Mouse (Mus musculus) Patski (cell line): ENCODE results near the gene Pip4k2b. TPM values are rescaled to one million over a fixed set of nuclear protein-coding genes. Genes with fewer than 3 reads are reported as not detected.

Source experiments
- ATAC-seq: fragments of 100-300 bp; one replicate; pipeline ENCODE4 v1.8.0; 2021
- CTCF ChIA-PET: fragments of 350-600 bp; sonication (Branson Sonifier 250); formaldehyde crosslinking; loops from one replicate; lab custom pipeline; 2022; ENCODE audit warnings: inconsistent platforms; lab: Charles Lee
- POLR2A ChIA-PET: fragments of 350-600 bp; sonication (Branson Sonifier 250); formaldehyde crosslinking; loops from one replicate; lab custom pipeline; 2022; ENCODE audit warnings: antibody characterized with exemption, inconsistent platforms; lab: Charles Lee
- DNase-seq: peaks from one replicate; pipeline ENCODE4 v3.0.0-alpha.2; 2011; ENCODE audit warnings: low read depth, low spot score
- H3K27me3 ChIP-seq: fragments of 371-371 bp; one replicate; pipeline ENCODE4 v1.5.1; 2021
- CTCF ChIP-seq: fragments of 100-300 bp; IDR thresholded peaks from one replicate; pipeline ENCODE4 v1.5.1; 2021
- in situ Hi-C: fragments of 300-500 bp; cut with MboI; formaldehyde crosslinking; loops from 3 replicates; pipeline ENCODE4 v1.11.1; 2018; ENCODE audit warnings: low pct_unique_long_range_greater_than_20kb, mixed read lengths
- polyA plus RNA-seq: library from polyadenylated mRNA; unstranded; gene quantifications from one replicate; pipeline ENCODE4 v1.2.3, GENCODE M21; 2021

Gene Pip4k2b
- polyA plus RNA-seq, 1 experiment from 2014 or later = 30.9 TPM

DNA sequence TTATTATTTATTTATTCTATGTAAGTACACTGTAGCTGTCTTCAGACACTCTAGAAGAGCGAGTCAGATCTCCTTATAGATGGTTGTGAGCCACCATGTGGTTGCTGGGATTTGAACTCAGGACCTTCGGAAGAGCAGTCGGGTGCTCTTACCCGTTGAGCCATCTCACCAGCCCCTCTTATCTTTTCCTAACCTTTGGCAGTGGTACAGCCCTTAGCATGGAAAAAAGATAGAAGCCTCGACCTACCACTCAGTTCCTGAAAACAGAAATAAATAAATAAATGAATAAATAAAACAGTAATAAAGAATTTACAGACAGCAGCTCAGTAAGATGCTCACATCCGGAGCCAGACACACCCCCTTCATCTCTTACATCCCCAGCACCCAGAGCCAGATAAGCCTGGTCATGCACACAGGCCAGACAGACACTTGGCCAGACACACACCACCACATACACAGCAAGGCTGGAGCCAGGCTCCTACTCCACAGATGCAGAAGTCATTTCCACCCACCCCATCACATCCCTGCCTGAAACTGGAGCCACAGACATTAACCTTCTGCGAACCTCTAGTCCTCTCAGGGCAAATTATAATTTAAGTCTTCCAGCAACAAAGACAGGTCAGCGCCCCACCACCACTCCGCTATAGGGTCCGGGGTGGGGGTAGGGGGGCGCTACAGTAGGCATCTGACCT is 47.2 kb downstream of the Pip4k2b start:
- POLR2A ChIA-PET = interaction anchor here (0.7 to 1.6 kb wide), 3 partner anchors 11 to 61 kb away, joined by 4 read pairs; no protein-coding TSS in a partner anchor
- ATAC-seq (no peak), DNase-seq (no peak)
- no peak for TF ChIP-seq CTCF
- no peaks in the 10 kb centered on the region for H3K27me3 ChIP-seq
- CTCF ChIA-PET = interaction anchor here (1.2 kb wide), 1 partner anchor 55 kb away, joined by 4 read pairs; no protein-coding TSS in a partner anchor
- in situ Hi-C loops = loop anchor here (5.0 kb wide), 1 partner anchor 50 kb away; no protein-coding TSS in a partner anchor

DNA sequence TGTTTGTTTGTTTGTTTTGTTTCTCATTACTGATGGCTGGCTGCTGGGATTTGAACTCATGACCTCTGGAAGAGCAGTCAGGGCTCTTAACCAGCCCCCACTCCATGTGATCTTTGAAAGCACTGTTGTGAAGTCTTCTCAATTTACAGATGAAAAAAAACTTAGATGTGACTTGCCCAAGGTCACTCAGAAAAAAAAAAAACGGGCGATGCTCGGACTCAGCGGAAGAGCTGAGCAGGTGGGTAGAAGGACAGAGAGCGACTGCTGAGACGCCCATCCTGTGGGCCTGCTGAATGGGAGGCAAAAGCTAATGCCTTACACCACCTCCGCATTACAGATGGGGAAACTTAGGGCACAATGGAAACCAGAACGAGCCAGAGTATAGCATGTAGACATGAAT is 47.8 kb downstream of the Pip4k2b start:
- no peak for TF ChIP-seq CTCF
- DNase-seq = no peak
- ChIA-PET CTCF (no interaction called here), POLR2A (interaction anchor here (0.7 to 1.1 kb wide), 2 partner anchors 10 to 60 kb away, joined by 4 read pairs; no protein-coding TSS in a partner anchor)
- no peak for ATAC-seq
- H3K27me3 ChIP-seq = no peaks in the 10 kb centered on the region
- in situ Hi-C loops = loop anchor here (5.0 kb wide), 1 partner anchor 49 kb away; no protein-coding TSS in a partner anchor

DNA sequence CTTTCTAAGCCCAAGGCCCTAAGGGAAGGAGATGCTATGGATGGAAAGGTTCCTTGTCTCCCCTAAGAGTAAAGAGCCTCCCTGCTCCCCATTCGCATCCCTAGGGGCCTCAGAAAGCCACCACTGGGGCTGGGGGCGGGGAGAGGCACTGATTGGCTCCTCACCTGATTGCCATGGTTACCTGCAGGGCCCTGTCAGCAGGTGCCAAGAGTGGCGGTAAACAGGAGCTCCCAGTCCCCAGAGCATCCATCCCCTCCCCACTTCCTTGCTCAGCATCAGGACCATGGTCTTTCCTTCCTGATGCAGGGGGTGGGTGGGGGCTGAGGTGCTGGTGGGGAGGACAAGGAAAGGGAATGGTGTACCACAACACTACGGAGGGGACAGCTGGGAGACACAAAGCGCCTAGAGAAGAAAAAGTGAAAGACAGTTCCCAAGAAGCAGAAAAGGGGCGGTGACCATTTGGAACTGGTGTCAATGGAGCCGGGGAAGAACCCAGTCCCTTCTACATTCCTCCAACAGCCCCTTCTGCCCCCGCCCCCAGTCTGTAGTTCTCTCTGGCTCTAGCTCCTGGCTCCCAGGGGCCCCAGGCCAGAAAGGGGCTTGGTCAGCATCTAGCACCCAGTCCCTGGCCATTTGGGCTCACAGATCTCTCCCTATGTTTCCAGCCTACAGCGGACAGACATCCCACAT is 48.6 kb downstream of the Pip4k2b start:
- TF ChIP-seq CTCF = no peak
- H3K27me3 ChIP-seq = no peaks in the 10 kb centered on the region
- CTCF ChIA-PET = no interaction called here
- in situ Hi-C loops = loop anchor here (5.0 kb wide), 1 partner anchor 49 kb away; no protein-coding TSS in a partner anchor
- DNase-seq = no peak
- POLR2A ChIA-PET = no interaction called here
- ATAC-seq = no peak

DNA sequence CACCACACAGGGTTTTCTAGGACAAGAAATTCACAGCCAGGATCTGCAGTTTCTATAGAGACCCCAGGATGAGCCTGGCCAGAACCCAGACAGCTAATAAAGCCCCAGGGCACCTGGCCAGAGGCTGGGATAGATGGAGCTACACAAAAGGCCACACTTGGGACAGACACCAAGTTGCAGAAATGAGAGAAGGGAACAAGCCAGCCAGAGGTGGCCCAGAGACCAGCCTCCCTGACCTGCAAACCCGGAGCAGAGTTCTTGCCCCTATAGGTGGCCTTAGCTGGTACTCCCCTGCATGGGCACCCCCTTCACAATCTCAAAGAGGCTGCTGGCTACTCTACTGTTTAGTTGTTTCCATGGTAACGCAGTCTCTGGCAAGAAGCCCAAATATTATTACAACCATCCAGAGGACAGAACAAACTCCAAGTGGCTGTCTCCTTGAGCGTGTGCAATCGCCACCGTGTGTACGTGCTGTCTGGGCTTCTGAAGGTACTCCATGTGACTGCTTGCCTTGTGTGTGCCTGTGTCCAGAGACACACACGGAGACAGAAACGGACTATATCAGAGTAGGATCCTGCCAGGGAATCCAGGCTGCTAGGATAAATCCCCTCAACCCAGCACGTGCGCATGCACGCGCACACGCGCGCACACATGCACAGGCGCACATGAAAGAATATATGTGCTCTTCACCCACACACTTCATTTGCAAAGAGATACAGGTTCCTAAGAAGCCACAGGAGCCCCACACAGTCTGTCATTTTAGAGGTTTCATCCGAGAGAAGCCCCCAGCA is 49.4 kb downstream of the Pip4k2b start:
- POLR2A ChIA-PET = no interaction called here
- DNase-seq (no peak), ATAC-seq (no peak)
- CTCF ChIA-PET = no interaction called here
- H3K27me3 ChIP-seq = no peaks in the 10 kb centered on the region
- in situ Hi-C loops = loop anchor here (5.0 kb wide), 1 partner anchor 48 kb away; no protein-coding TSS in a partner anchor
- no peak for TF ChIP-seq CTCF

DNA sequence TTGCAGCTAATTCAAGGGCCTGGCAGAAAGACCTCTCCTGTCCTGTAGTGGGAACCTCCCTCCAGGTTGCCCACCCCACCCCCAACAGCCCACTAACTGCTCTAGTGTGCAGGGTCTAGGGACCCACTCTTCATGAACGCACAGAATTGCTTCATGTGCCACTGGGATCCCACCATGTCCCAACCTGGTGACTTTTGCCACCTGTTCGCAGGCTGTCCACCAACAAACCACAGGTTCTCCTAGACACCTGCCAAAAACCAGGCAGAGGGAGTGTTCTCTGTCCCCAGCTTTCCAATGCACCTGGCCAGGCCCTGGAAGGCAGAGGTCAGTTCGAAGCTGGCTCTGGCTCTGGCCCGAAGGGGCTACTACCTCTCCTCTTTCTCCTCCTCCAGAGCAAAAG is 50.1 kb downstream of the Pip4k2b start:
- ATAC-seq (no peak), DNase-seq (no peak)
- ChIA-PET CTCF (interaction anchor here (2.4 kb wide), 1 partner anchor 50 kb away, joined by 11 read pairs; no protein-coding TSS in a partner anchor), POLR2A (no interaction called here)
- no peak for TF ChIP-seq CTCF
- in situ Hi-C loops = no loop called here
- H3K27me3 ChIP-seq = no peaks in the 10 kb centered on the region

DNA sequence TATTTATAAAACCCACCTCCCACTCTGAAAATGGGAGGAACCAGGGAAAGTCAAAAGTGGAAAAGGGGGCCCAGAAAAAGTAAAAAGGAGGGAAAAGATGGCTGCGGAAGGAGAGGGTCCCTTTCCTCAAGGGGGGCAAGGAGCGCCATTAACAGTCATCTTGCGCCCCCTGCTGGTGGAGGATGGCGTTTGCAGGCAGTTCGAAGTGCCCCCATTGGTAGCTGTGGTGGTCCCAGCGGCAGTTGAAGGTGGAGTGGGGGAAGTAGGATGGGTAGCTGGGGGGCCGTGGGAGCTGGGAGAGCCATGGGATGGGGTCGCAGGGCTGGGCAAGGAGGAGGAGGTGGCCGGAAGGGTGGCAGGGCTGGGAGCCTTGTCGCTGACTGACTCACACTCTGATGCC is 54.6 kb downstream of the Pip4k2b start:
- in situ Hi-C loops = no loop called here
- no peaks in the 10 kb centered on the region for H3K27me3 ChIP-seq
- no peak for ATAC-seq
- POLR2A ChIA-PET = no interaction called here
- CTCF ChIA-PET = interaction anchor here (1.1 to 1.5 kb wide), 3 partner anchors 9 to 45 kb away, joined by 3 to 6 read pairs (median 3); no protein-coding TSS in a partner anchor
- no peak for DNase-seq
- TF ChIP-seq CTCF = no peak

DNA sequence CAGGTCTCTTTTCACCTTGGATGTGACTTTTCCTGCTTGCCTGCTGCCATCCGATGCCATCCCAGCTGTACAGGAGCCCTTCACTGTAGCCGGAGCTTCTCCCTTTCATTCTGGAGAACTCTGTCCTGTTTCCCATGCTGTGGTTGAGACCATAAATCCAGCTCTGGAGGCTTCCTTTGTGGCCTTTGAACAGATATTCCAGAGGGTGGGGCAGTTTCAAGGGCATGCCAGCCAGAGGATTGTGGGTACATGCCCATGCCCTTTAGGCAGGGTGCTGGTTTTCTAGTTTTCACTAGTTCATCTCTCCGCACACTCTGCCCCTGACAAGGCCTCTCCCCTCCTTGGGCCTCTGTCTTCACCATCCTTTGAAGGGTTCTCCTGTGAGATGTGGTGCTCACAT is 57.4 kb downstream of the Pip4k2b start:
- CTCF ChIA-PET = interaction anchor here (0.8 to 1.4 kb wide), 4 partner anchors 12 to 45 kb away, joined by 3 to 7 read pairs (median 3); no protein-coding TSS in a partner anchor
- DNase-seq (no peak), ATAC-seq (no peak)
- in situ Hi-C loops = no loop called here
- no peaks in the 10 kb centered on the region for H3K27me3 ChIP-seq
- no peak for TF ChIP-seq CTCF
- POLR2A ChIA-PET = interaction anchor here (0.8 to 1.5 kb wide), 3 partner anchors 12 to 34 kb away, joined by 3 to 4 read pairs (median 4); no protein-coding TSS in a partner anchor

DNA sequence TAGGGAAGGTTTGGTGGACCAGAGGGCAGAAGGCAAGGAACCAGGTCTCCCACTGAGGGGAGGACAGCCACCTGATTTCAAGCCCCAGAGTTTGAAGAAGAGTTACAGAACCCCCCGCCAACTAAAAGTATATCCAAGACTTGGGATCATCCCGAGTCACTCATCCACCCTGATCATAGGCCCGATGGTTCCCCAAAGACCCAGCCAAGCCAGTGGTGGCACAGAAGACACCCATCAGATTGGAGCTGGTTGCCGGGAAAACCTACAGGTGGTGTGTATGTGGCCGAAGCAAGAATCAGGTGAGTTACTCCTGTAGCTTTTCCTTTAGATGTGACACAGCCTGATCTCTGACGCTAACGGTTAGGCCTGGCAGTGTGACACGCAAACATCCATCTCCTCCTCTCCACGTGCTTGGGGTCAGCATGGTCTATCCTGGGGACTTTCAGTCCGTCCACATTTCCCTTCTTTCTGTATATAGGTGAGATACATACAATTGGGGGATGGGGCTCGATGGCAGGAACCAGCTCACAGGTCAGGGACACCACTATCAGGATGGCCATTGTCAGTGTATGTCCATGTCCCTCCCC is 58.1 kb downstream of the Pip4k2b start:
- CTCF ChIA-PET = interaction anchor here (0.8 to 1.4 kb wide), 4 partner anchors 13 to 44 kb away, joined by 3 to 7 read pairs (median 3); no protein-coding TSS in a partner anchor
- H3K27me3 ChIP-seq = no peaks in the 10 kb centered on the region
- in situ Hi-C loops = no loop called here
- TF ChIP-seq CTCF = no peak
- POLR2A ChIA-PET = interaction anchor here (0.6 to 1.5 kb wide), 6 partner anchors 9 to 34 kb away, joined by 3 to 4 read pairs (median 4); no protein-coding TSS in a partner anchor
- ATAC-seq = no peak
- no peak for DNase-seq

DNA sequence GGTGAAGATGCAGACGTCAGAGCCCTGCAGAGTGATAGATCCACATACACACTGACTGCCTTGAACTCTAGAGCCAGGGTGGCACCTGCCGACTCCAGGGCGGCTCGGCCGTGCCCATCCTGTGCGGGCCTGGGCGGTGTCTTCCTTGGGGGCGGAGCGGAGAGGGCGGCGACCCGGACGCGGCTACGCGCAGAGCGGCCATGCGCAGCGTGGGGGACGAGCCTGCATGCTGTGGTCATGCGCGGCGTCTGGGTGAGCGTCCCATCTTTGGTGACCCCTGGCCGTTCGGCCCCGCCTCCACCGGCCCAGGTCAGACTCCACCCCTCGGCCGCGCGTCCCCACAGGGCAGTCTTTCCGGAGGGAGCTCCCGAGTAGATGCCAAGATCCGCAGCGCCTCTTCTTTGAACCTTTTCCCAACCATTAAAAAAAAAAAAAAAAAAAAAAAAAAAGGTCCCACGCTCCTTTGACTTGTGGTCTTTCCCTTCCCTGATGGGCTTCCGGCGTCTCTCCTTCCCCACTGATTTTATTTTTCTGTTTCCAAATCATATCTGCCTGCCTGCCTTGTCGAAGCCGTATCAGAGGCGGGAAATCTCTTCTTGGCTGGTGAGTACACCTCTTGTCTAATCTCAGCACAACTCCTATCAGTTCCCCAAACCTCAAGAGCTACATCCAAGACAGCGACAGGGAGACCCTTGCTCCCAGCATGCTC is 58.7 kb downstream of the Pip4k2b start, which contains the start of gene Cisd3:
Gene Cisd3, plus strand, starts transcription at position 214 of the 709 bp plus-strand sequence.
- no peaks in the 10 kb centered on the region for H3K27me3 ChIP-seq
- ATAC-seq (peak; percentile 70), DNase-seq (no peak)
- CTCF ChIA-PET = interaction anchor here (1.1 to 1.4 kb wide), 2 partner anchors 13 to 34 kb away, joined by 3 to 7 read pairs; no protein-coding TSS in a partner anchor
- in situ Hi-C loops = no loop called here
- POLR2A ChIA-PET = interaction anchor here (0.9 to 1.5 kb wide), 4 partner anchors 12 to 26 kb away, joined by 4 read pairs; no protein-coding TSS in a partner anchor
- TF ChIP-seq CTCF = no peak
